Mouse (Mus musculus) forebrain, embryonic 15.5 days (tissue): ENCODE measurements around the gene Cep162. TPM values are rescaled to one million over a fixed set of nuclear protein-coding genes. Genes with fewer than 3 reads are reported as not detected.

ENCODE experiments used
- ATAC-seq: fragments of 200-750 bp; cut with Nextera tagmentation; replicated peaks from 2 replicates; pipeline ENCODE4 v1.8.0; 2017; ENCODE audit warnings: mild to moderate bottlenecking, moderate TSS enrichment, moderate library complexity
- H3K27ac ChIP-seq: fragments of 300-500 bp; sonication (generic); replicated peaks from 2 replicates; pipeline ENCODE4 v1.5.1; 2015; ENCODE audit warnings: mild to moderate bottlenecking, inconsistent platforms
- H3K27me3 ChIP-seq: fragments of 300-500 bp; sonication (generic); 2 replicates; pipeline ENCODE4 v1.6.1; 2015; ENCODE audit warnings: inconsistent platforms
- H3K36me3 ChIP-seq: fragments of 300-500 bp; sonication (generic); 2 replicates; pipeline ENCODE4 v1.6.1; 2015; ENCODE audit warnings: mild to moderate bottlenecking, inconsistent platforms
- H3K4me1 ChIP-seq: fragments of 300-500 bp; sonication (generic); 2 replicates; pipeline ENCODE4 v1.6.1; 2015; ENCODE audit warnings: inconsistent platforms
- H3K4me2 ChIP-seq: fragments of 300-500 bp; sonication (generic); replicated peaks from 2 replicates; pipeline ENCODE4 v1.6.1; 2015; ENCODE audit warnings: mild to moderate bottlenecking, inconsistent platforms
- H3K4me3 ChIP-seq: fragments of 300-500 bp; sonication (generic); 2 replicates; pipeline ENCODE4 v1.5.1; 2015; ENCODE audit warnings: mild to moderate bottlenecking, inconsistent platforms
- H3K9ac ChIP-seq: fragments of 300-500 bp; sonication (generic); replicated peaks from 2 replicates; pipeline ENCODE4 v1.6.1; 2015; ENCODE audit warnings: mild to moderate bottlenecking, inconsistent platforms
- H3K9me3 ChIP-seq: fragments of 300-500 bp; sonication (generic); 2 replicates; pipeline ENCODE4 v1.6.1; 2016; ENCODE audit warnings: inconsistent platforms
- WGBS: fragments of 180-500 bp; shearing (Covaris S2); methylation state at CpG from one replicate; pipeline ENCODE4 v1.1.7; 2015; ENCODE audit warnings: mixed read lengths; 5-methylcytosine and 5-hydroxymethylcytosine counted together
- polyA plus RNA-seq: library from polyadenylated mRNA; unstranded; fragments of >200 nt; fragmentation: Nextera tagmentation; extraction: Ambion mirVana; gene quantifications from 2 replicates; pipeline ENCODE4 v1.2.1, GENCODE M21; 2015

Cep162 gene
- polyA plus RNA-seq, 1 experiment from 2014 or later, result 7.1 TPM

- ATAC-seq, result no peak
- peaks cover 40% of the 10 kb centered on the region for H3K36me3 ChIP-seq
- WGBS, result 90% methylated on average over 3 of the region's 3 CpGs
Measured at GRCm38 (mm10) chr9:87197277-87197676, 58.1 kb downstream of the Cep162 start.

GRCm38 (mm10) chr9:87193721-87194120 lies 61.6 kb downstream of the Cep162 start:
- no peak overlapping the region for H3K4me3 ChIP-seq
- no peak for ATAC-seq
- WGBS, result 89% methylated on average over 1 of the region's 1 CpGs
- no peak overlapping the region for H3K4me2 ChIP-seq
- H3K9me3 ChIP-seq, result 0 out of 2 replicates have a peak, but pooled peaks cover 6% of the 10 kb centered on the region
- no peaks in the 10 kb centered on the region for H3K27me3 ChIP-seq
- H3K9ac ChIP-seq, result no peak overlapping the region
- no peaks in the 10 kb centered on the region for H3K4me1 ChIP-seq
- H3K36me3 ChIP-seq, result peaks cover 47% of the 10 kb centered on the region
- no peak overlapping the region for H3K27ac ChIP-seq

More at GRCm38 (mm10) chr9:87197277-87197676, 58.1 kb downstream of the Cep162 start:
- no peak overlapping the region for H3K9ac ChIP-seq
- no peak overlapping the region for H3K4me2 ChIP-seq
- no peak overlapping the region for H3K27ac ChIP-seq
- H3K9me3 ChIP-seq, result 0 out of 2 replicates have a peak, but pooled peaks cover 1% of the 10 kb centered on the region
- no peaks in the 10 kb centered on the region for H3K27me3 ChIP-seq
- H3K4me1 ChIP-seq, result no peaks in the 10 kb centered on the region
- no peak overlapping the region for H3K4me3 ChIP-seq

- no peak overlapping the region for H3K9ac ChIP-seq
- H3K4me3 ChIP-seq, result no peak overlapping the region
- H3K27me3 ChIP-seq, result no peaks in the 10 kb centered on the region
- peaks cover 21% of the 10 kb centered on the region for H3K36me3 ChIP-seq
- H3K27ac ChIP-seq, result no peak overlapping the region
- H3K4me2 ChIP-seq, result no peak overlapping the region
- no peak for ATAC-seq
- H3K4me1 ChIP-seq, result no peaks in the 10 kb centered on the region
- 93% methylated on average over 4 of the region's 4 CpGs for WGBS
- 0 out of 2 replicates have a peak, but pooled peaks cover 5% of the 10 kb centered on the region for H3K9me3 ChIP-seq
Measured at GRCm38 (mm10) chr9:87187336-87187735, 68.0 kb downstream of the Cep162 start.

GRCm38 (mm10) chr9:87182231-87182630 lies 73.1 kb downstream of the Cep162 start:
- H3K9ac ChIP-seq, result no peak overlapping the region
- no peak overlapping the region for H3K27ac ChIP-seq
- no peak for ATAC-seq
- no peaks in the 10 kb centered on the region for H3K27me3 ChIP-seq
- 86% methylated on average over 10 of the region's 10 CpGs for WGBS
- no peaks in the 10 kb centered on the region for H3K36me3 ChIP-seq
- no peak overlapping the region for H3K4me3 ChIP-seq
- H3K9me3 ChIP-seq, result no peaks in the 10 kb centered on the region
- no peak overlapping the region for H3K4me2 ChIP-seq
- no peaks in the 10 kb centered on the region for H3K4me1 ChIP-seq

GRCm38 (mm10) chr9:87178534-87178933 lies 76.8 kb downstream of the Cep162 start:
- no peak overlapping the region for H3K4me3 ChIP-seq
- ATAC-seq, result no peak
- no peaks in the 10 kb centered on the region for H3K27me3 ChIP-seq
- H3K9ac ChIP-seq, result no peak overlapping the region
- no peak overlapping the region for H3K27ac ChIP-seq
- H3K4me1 ChIP-seq, result no peaks in the 10 kb centered on the region
- no peaks in the 10 kb centered on the region for H3K36me3 ChIP-seq
- WGBS, result 70% methylated on average over 7 of the region's 7 CpGs
- no peaks in the 10 kb centered on the region for H3K9me3 ChIP-seq
- H3K4me2 ChIP-seq, result no peak overlapping the region

- no peak overlapping the region for H3K4me3 ChIP-seq
- no peak overlapping the region for H3K4me2 ChIP-seq
- no peak overlapping the region for H3K9ac ChIP-seq
- H3K9me3 ChIP-seq, result no peaks in the 10 kb centered on the region
- H3K27ac ChIP-seq, result no peak overlapping the region
- no peaks in the 10 kb centered on the region for H3K4me1 ChIP-seq
- no peak for ATAC-seq
- H3K36me3 ChIP-seq, result no peaks in the 10 kb centered on the region
- 93% methylated on average over 3 of the region's 3 CpGs for WGBS
- no peaks in the 10 kb centered on the region for H3K27me3 ChIP-seq
Measured at GRCm38 (mm10) chr9:87171517-87171916, 83.8 kb downstream of the Cep162 start.

GRCm38 (mm10) chr9:87170891-87171290 lies 84.4 kb downstream of the Cep162 start:
- no peak for ATAC-seq
- no peak overlapping the region for H3K4me3 ChIP-seq
- no peaks in the 10 kb centered on the region for H3K27me3 ChIP-seq
- no peaks in the 10 kb centered on the region for H3K36me3 ChIP-seq
- H3K9me3 ChIP-seq, result no peaks in the 10 kb centered on the region
- H3K27ac ChIP-seq, result no peak overlapping the region
- H3K9ac ChIP-seq, result no peak overlapping the region
- no peak overlapping the region for H3K4me2 ChIP-seq
- no peaks in the 10 kb centered on the region for H3K4me1 ChIP-seq
- 47% methylated on average over 3 of the region's 3 CpGs for WGBS

- Histone ChIP-seq H3K27me3 (no peaks in the 10 kb centered on the region), H3K9ac (no peak overlapping the region), H3K4me3 (no peak overlapping the region), H3K36me3 (no peaks in the 10 kb centered on the region), H3K4me1 (no peaks in the 10 kb centered on the region), H3K9me3 (no peaks in the 10 kb centered on the region), H3K4me2 (no peak overlapping the region), H3K27ac (no peak overlapping the region)
- ATAC-seq, result 0 out of 2 replicates have a peak, but pooled peaks have one; percentile 46
- 83% methylated on average over 12 of the region's 12 CpGs for WGBS
Measured at GRCm38 (mm10) chr9:87169144-87169543, 86.2 kb downstream of the Cep162 start.

- 60% methylated on average over 3 of the region's 3 CpGs for WGBS
- no peak for ATAC-seq
- no peaks in the 10 kb centered on the region for H3K27me3 ChIP-seq
- H3K4me1 ChIP-seq, result no peaks in the 10 kb centered on the region
- no peaks in the 10 kb centered on the region for H3K36me3 ChIP-seq
- H3K4me2 ChIP-seq, result no peak overlapping the region
- H3K27ac ChIP-seq, result no peak overlapping the region
- H3K4me3 ChIP-seq, result no peak overlapping the region
- no peaks in the 10 kb centered on the region for H3K9me3 ChIP-seq
- H3K9ac ChIP-seq, result no peak overlapping the region
Measured at GRCm38 (mm10) chr9:87168051-87168450, 87.3 kb downstream of the Cep162 start.

- H3K4me2 ChIP-seq, result no peak overlapping the region
- H3K36me3 ChIP-seq, result no peaks in the 10 kb centered on the region
- WGBS, result 63% methylated on average over 9 of the region's 9 CpGs
- ATAC-seq, result no peak
- H3K9me3 ChIP-seq, result no peaks in the 10 kb centered on the region
- no peak overlapping the region for H3K4me3 ChIP-seq
- no peak overlapping the region for H3K9ac ChIP-seq
- no peak overlapping the region for H3K27ac ChIP-seq
- no peaks in the 10 kb centered on the region for H3K4me1 ChIP-seq
- no peaks in the 10 kb centered on the region for H3K27me3 ChIP-seq
Measured at GRCm38 (mm10) chr9:87167001-87167830, 88.1 kb downstream of the Cep162 start.

- no peak for ATAC-seq
- H3K27me3 ChIP-seq, result no peaks in the 10 kb centered on the region
- no peak overlapping the region for H3K27ac ChIP-seq
- H3K4me2 ChIP-seq, result no peak overlapping the region
- WGBS, result 89% methylated on average over 4 of the region's 4 CpGs
- no peak overlapping the region for H3K9ac ChIP-seq
- no peaks in the 10 kb centered on the region for H3K4me1 ChIP-seq
- H3K4me3 ChIP-seq, result no peak overlapping the region
- H3K36me3 ChIP-seq, result no peaks in the 10 kb centered on the region
- H3K9me3 ChIP-seq, result no peaks in the 10 kb centered on the region
Measured at GRCm38 (mm10) chr9:87162559-87162958, 92.8 kb downstream of the Cep162 start.

GRCm38 (mm10) chr9:87152641-87153325 lies 102.6 kb downstream of the Cep162 start:
- H3K9me3 ChIP-seq, result no peaks in the 10 kb centered on the region
- H3K4me1 ChIP-seq, result no peaks in the 10 kb centered on the region
- H3K36me3 ChIP-seq, result no peaks in the 10 kb centered on the region
- no peak overlapping the region for H3K4me3 ChIP-seq
- H3K9ac ChIP-seq, result no peak overlapping the region
- ATAC-seq, result no peak
- H3K27ac ChIP-seq, result no peak overlapping the region
- WGBS, result 100% methylated on average over 1 of the region's 1 CpGs
- no peaks in the 10 kb centered on the region for H3K27me3 ChIP-seq
- H3K4me2 ChIP-seq, result no peak overlapping the region
